Mouse (Mus musculus) MEL (cell line): ENCODE data around the gene D430041D05Rik. TPM values are rescaled to one million over a fixed set of nuclear protein-coding genes. Genes with fewer than 3 reads are reported as not detected.

ENCODE experiments used
- DNase-seq: peaks from one replicate; pipeline ENCODE4 v3.0.0; 2011; ENCODE audit warnings: low read depth, low spot score
- H3K27ac ChIP-seq: 2 replicates; pipeline ENCODE4 v1.5.1; 2012; ENCODE audit warnings: low read depth, mild to moderate bottlenecking, control low read depth, low read length, moderate library complexity; ENCODE audit not compliant: control insufficient read depth
- H3K27me3 ChIP-seq, 2 experiments: fragments of 150-350 bp in 1 of 2; sonication (generic) in 1 of 2; 2 replicates each; pipeline ENCODE4 v1.6.1; 2012; ENCODE audit warnings: low read length in 2 of 2, mild to moderate bottlenecking in 2 of 2, improper control_type of control experiment in 1 of 2, moderate library complexity in 1 of 2; ENCODE audit not compliant: insufficient read depth in 2 of 2, control insufficient read depth in 1 of 2
- H3K36me3 ChIP-seq, 2 experiments: 2 replicates each; pipeline ENCODE4 v1.6.1; 2012 to 2014; ENCODE audit warnings: low read length in 2 of 2, improper control_type of control experiment in 1 of 2, inconsistent platforms in 1 of 2, mild to moderate bottlenecking in 1 of 2; ENCODE audit not compliant: insufficient read depth in 2 of 2, control insufficient read depth in 1 of 2
- H3K4me1 ChIP-seq, 2 experiments: fragments of 150-350 bp in 1 of 2; sonication (generic) in 1 of 2; 2 replicates each; pipeline ENCODE4 v1.6.1; 2012; ENCODE audit warnings: low read length in 2 of 2, improper control_type of control experiment in 1 of 2, mild to moderate bottlenecking in 1 of 2; ENCODE audit not compliant: insufficient read depth in 2 of 2, control insufficient read depth in 1 of 2
- H3K4me3 ChIP-seq, 2 experiments: fragments of 150-350 bp in 1 of 2; sonication (generic) in 1 of 2; 2 replicates each; pipeline ENCODE4 v1.5.1; 2012; ENCODE audit warnings: low read depth in 2 of 2, low read length in 2 of 2, mild to moderate bottlenecking in 2 of 2, moderate library complexity in 2 of 2, control low read depth in 1 of 2, improper control_type of control experiment in 1 of 2; ENCODE audit not compliant: control insufficient read depth in 1 of 2, insufficient read depth in 1 of 2
- H3K79me2 ChIP-seq: 2 replicates; pipeline ENCODE4 v1.6.1; 2012; ENCODE audit warnings: mild to moderate bottlenecking, low read length, moderate library complexity; ENCODE audit not compliant: control insufficient read depth, poor library complexity, insufficient read depth
- H3K9ac ChIP-seq: 2 replicates; pipeline ENCODE4 v1.6.1; 2012; ENCODE audit warnings: low read depth, mild to moderate bottlenecking, control low read depth, low read length, moderate library complexity; ENCODE audit not compliant: control insufficient read depth, poor library complexity, severe bottlenecking
- H3K9me3 ChIP-seq: fragments of 150-350 bp; sonication (generic); replicated peaks from 2 replicates; pipeline ENCODE4 v1.6.1; 2012; ENCODE audit warnings: mild to moderate bottlenecking, low read length, improper control_type of control experiment, moderate library complexity; ENCODE audit not compliant: insufficient read depth
- BHLHE40 ChIP-seq: IDR thresholded peaks from 2 replicates; pipeline ENCODE4 v1.6.1; 2012; ENCODE audit warnings: low read depth, mild to moderate bottlenecking, inconsistent platforms, low read length, improper control_type of control experiment, borderline replicate concordance
- CHD1 ChIP-seq: IDR thresholded peaks from 2 replicates; pipeline ENCODE4 v1.6.1; 2012; ENCODE audit warnings: low read depth, mild to moderate bottlenecking, inconsistent platforms, low read length, improper control_type of control experiment
- E2F4 ChIP-seq: IDR thresholded peaks from 2 replicates; pipeline ENCODE4 v1.6.1; 2011; ENCODE audit warnings: low read depth, low read length, improper control_type of control experiment, borderline replicate concordance
- GABPA ChIP-seq: IDR thresholded peaks from 2 replicates; pipeline ENCODE4 v1.6.1; 2012; ENCODE audit warnings: low read depth, mild to moderate bottlenecking, inconsistent platforms, low read length, improper control_type of control experiment, moderate library complexity
- GATA1 ChIP-seq: IDR thresholded peaks from 2 replicates; pipeline ENCODE4 v1.6.1; 2011; ENCODE audit warnings: low read depth, low read length, improper control_type of control experiment
- JUND ChIP-seq: IDR thresholded peaks from 2 replicates; pipeline ENCODE4 v1.6.1; 2011; ENCODE audit warnings: low read depth, mild to moderate bottlenecking, improper control_type of control experiment, low read length
- KAT2A ChIP-seq: conservative IDR thresholded peaks from 2 replicates; pipeline ENCODE4 v1.6.1; 2012; ENCODE audit warnings: low read depth, low read length, improper control_type of control experiment, inconsistent platforms
- MAX ChIP-seq: IDR thresholded peaks from 2 replicates; pipeline ENCODE4 v1.6.1; 2011; ENCODE audit warnings: low read length, improper control_type of control experiment
- MAZ ChIP-seq: IDR thresholded peaks from 2 replicates; pipeline ENCODE4 v1.6.1; 2012; ENCODE audit warnings: low read depth, mild to moderate bottlenecking, inconsistent platforms, low read length, improper control_type of control experiment
- MEF2A ChIP-seq: IDR thresholded peaks from 2 replicates; pipeline ENCODE4 v1.6.1; 2014; ENCODE audit warnings: low read depth, mild to moderate bottlenecking, inconsistent platforms, low read length, improper control_type of control experiment; ENCODE audit not compliant: poor library complexity, insufficient replicate concordance, severe bottlenecking; ENCODE audit errors: extremely low read depth
- MYC ChIP-seq: IDR thresholded peaks from 2 replicates; pipeline ENCODE4 v1.6.1; 2011; ENCODE audit warnings: low read depth, mild to moderate bottlenecking, low read length, improper control_type of control experiment, moderate library complexity
- NELFE ChIP-seq: IDR thresholded peaks from 2 replicates; pipeline ENCODE4 v1.6.1; 2011; ENCODE audit warnings: low read depth, low read length, improper control_type of control experiment
- POLR2A ChIP-seq, 2 experiments: IDR thresholded peaks; 2 replicates each; pipeline ENCODE4 v1.6.1; 2011 to 2012; ENCODE audit warnings: low read length in 2 of 2, mild to moderate bottlenecking in 2 of 2, control low read depth in 1 of 2, improper control_type of control experiment in 1 of 2, low read depth in 1 of 2, moderate library complexity in 1 of 2; ENCODE audit not compliant: control insufficient read depth in 1 of 2, insufficient read depth in 1 of 2, poor library complexity in 1 of 2
- POLR2AphosphoS2 ChIP-seq: IDR thresholded peaks from 2 replicates; pipeline ENCODE4 v1.6.1; 2011; ENCODE audit warnings: low read length, improper control_type of control experiment
- POLR2AphosphoS5 ChIP-seq: IDR thresholded peaks from 2 replicates; pipeline ENCODE4 v1.6.1; 2012; ENCODE audit warnings: low read depth, borderline replicate concordance, mild to moderate bottlenecking, inconsistent platforms, low read length, moderate library complexity, mixed read lengths
- RAD21 ChIP-seq: IDR thresholded peaks from 2 replicates; pipeline ENCODE4 v1.6.1; 2011; ENCODE audit warnings: mild to moderate bottlenecking, low read depth, low read length, improper control_type of control experiment
- RCOR1 ChIP-seq: IDR thresholded peaks from 2 replicates; pipeline ENCODE4 v1.6.1; 2012; ENCODE audit warnings: low read depth, mild to moderate bottlenecking, inconsistent platforms, low read length, improper control_type of control experiment
- SMC3 ChIP-seq: IDR thresholded peaks from 2 replicates; pipeline ENCODE4 v1.6.1; 2011; ENCODE audit warnings: low read depth, low read length, improper control_type of control experiment
- TCF12 ChIP-seq: IDR thresholded peaks from 2 replicates; pipeline ENCODE4 v1.6.1; 2014; ENCODE audit warnings: low read depth, mild to moderate bottlenecking, inconsistent platforms, low read length, improper control_type of control experiment, moderate library complexity
- USF1 ChIP-seq: IDR thresholded peaks from 2 replicates; pipeline ENCODE4 v1.6.1; 2014; ENCODE audit warnings: low read depth, mild to moderate bottlenecking, inconsistent platforms, low read length, improper control_type of control experiment, moderate library complexity
- USF2 ChIP-seq, 2 experiments: IDR thresholded peaks; 2 replicates each; pipeline ENCODE4 v1.6.1; 2011 to 2012; ENCODE audit warnings: improper control_type of control experiment in 2 of 2, low read length in 2 of 2, borderline replicate concordance in 1 of 2, inconsistent platforms in 1 of 2, low read depth in 1 of 2, mild to moderate bottlenecking in 1 of 2; ENCODE audit not compliant: insufficient read depth in 1 of 2
- ZKSCAN1 ChIP-seq: IDR thresholded peaks from 2 replicates; pipeline ENCODE4 v1.6.1; 2012; ENCODE audit warnings: low read depth, mild to moderate bottlenecking, inconsistent platforms, low read length, improper control_type of control experiment, moderate library complexity
- polyA plus RNA-seq, 2 experiments: library from polyadenylated mRNA; stranded (reverse) in 1 of 2; unstranded in 1 of 2; fragments of >175 nt in 1 of 2; fragments of >200 nt in 1 of 2; gene quantifications; 2 replicates each; pipeline versions ENCODE4 v1.2.1 to v1.2.4; 2012; ENCODE audit warnings: low replicate concordance in 2 of 2, low read depth in 1 of 2; ENCODE audit not compliant: insufficient read length in 2 of 2, insufficient read depth in 1 of 2, missing spikeins in 1 of 2
- total RNA-seq: library from RNA; depleted of rRNA; stranded (reverse); fragments of 300-350 nt; gene quantifications from 2 replicates; pipeline ENCODE4 v1.2.3, GENCODE M21; 2012

D430041D05Rik gene
- total and polyA plus RNA-seq, 3 experiments = 0.46 to 1.1 TPM; not detected in 1

- Histone ChIP-seq H3K9me3 (no peaks in the 10 kb centered on the region), H3K27ac (no peak overlapping the region), H3K27me3 (peaks cover 3% of the 10 kb centered on the region in 2 experiments; a peak in 3 of 4 replicates), H3K4me3 (no peak overlapping the region), H3K36me3 (no peaks in the 10 kb centered on the region), H3K9ac (no peak overlapping the region), H3K4me1 (no peaks in the 10 kb centered on the region), H3K79me2 (no peaks in the 10 kb centered on the region)
- DNase-seq = no peak
- TF ChIP-seq RCOR1 (no peak), USF1 (no peak), JUND (no peak), KAT2A (no peak), CHD1 (no peak), POLR2AphosphoS2 (no peak), USF2 (IDR thresholded peaks at IDR 0.05; ENCODE audit: borderline replicate concordance in 1 of 2, insufficient read depth in 1 of 2, low read depth in 1 of 2, low read length in 2 of 2) (no peak), MEF2A (no peak), RAD21 (no peak), MAZ (no peak), BHLHE40 (no peak), NELFE (no peak), POLR2AphosphoS5 (no peak), E2F4 (no peak), GABPA (no peak), MYC (no peak), MAX (no peak), TCF12 (no peak), GATA1 (no peak)
Observed at GRCm38 (mm10) chr2:104412496-104412895, 1.7 kb upstream of the D430041D05Rik start.

- peaks cover 3 to 4% of the 10 kb centered on the region in 2 experiments; a peak in 3 of 4 replicates for H3K27me3 ChIP-seq
- no peak for DNase-seq
Observed at GRCm38 (mm10) chr2:104411806-104412205, 993 bp upstream of the D430041D05Rik start.

More at GRCm38 (mm10) chr2:104411806-104412205, 993 bp upstream of the D430041D05Rik start:
- no peaks in the 10 kb centered on the region for H3K36me3 ChIP-seq
- no peak overlapping the region for H3K9ac ChIP-seq
- H3K9me3 ChIP-seq = no peaks in the 10 kb centered on the region
- TF ChIP-seq KAT2A (no peak), ZKSCAN1 (no peak), SMC3 (no peak), NELFE (no peak), POLR2AphosphoS5 (no peak), POLR2AphosphoS2 (no peak), POLR2A (IDR thresholded peaks at IDR 0.05; ENCODE audit: control insufficient read depth in 1 of 2, insufficient read depth in 1 of 2, low read depth in 1 of 2, low read length in 2 of 2, poor library complexity in 1 of 2) (no peak)
- no peak overlapping the region for H3K27ac ChIP-seq
- H3K4me3 ChIP-seq = no peak overlapping the region
- no peaks in the 10 kb centered on the region for H3K79me2 ChIP-seq
- no peaks in the 10 kb centered on the region for H3K4me1 ChIP-seq
